Mouse (Mus musculus): ENCODE results near the gene Zdhhc4.
A peak's percentile ranks its signal among the peaks of the same experiment; 100 is the strongest.

Zdhhc4 gene

DNA sequence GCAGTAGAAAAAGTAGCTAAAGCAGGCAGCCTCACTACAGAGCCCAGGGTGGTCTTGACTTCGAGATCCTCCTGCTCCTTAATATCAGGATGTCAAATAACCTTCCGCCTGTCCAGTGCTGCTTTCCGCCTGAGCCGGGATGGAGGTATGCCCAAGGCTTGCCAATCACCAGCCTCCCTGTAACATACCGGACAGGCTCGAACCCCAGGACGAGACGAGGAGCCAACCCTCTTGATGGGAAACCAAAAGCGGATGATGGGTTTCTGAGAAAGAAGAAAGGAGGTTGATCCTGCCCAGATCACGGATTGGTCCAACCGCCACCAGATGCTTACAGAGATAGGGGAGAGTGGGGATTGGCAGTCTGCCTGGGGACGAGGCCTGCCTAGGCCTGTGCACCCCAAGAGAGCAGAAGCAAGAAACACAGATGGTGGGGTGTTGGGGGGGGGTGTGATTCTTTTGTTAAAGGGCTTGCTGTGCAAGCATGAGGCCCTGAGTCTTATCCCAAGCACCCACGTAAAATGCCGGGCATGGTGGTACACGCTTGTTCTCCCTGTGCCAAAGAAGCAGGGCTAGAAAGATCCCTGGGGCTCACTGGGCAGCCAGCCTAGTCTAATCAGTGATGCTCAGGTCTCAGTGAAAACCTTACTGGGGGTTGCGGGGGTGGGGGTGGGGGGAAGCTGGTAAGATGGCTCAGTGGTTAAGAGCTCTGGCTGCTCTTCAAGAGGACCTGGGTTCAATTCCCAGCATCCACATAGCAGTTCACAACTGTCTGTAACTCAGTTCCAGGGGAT is 56.3 kb downstream of the Zdhhc4 start:
- no peak for DNase-seq (ENCODE audit: low spot score)

DNA sequence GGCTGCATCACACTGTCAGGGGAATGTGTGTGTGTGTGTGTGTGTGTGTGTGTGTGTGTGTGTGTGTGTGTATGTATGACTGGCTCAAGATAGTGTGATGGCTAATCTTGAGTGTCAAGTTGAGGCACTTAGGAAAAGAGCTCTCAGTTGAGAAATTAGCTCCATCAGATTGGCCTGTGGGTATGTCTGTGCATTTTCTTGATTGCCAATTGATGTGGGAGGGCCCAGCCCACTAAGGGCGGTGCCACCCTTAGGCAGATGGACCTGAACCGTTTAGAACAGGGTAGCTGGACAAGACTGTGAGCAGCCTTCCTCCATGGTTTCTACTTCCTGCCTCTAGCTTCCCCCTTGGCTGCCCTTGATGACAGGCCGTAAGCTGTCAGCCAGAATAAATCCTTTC is 56.9 kb downstream of the Zdhhc4 start:
- no peak for DNase-seq (ENCODE audit: low spot score)

DNA sequence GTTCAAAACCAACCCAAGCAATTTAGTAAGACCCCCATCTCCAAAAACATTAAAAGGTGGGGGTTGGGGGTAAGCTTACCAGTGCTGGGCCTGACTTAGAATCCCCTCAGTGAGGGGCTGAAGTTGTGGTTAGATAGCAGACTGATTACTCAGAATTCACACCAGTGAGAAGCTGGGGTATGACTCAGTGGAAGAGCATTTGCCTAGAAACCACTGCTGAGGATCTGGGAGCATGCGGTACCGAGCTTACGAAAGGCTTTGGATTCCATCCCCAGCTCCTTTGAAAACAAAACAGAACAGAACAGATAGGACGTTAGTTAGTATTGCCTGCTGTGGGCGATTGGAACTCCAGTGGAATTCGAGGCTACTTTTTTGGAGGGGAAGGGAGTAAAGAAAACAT is 57.4 kb downstream of the Zdhhc4 start:
- DNase-seq (ENCODE audit: low spot score) = no peak

DNA sequence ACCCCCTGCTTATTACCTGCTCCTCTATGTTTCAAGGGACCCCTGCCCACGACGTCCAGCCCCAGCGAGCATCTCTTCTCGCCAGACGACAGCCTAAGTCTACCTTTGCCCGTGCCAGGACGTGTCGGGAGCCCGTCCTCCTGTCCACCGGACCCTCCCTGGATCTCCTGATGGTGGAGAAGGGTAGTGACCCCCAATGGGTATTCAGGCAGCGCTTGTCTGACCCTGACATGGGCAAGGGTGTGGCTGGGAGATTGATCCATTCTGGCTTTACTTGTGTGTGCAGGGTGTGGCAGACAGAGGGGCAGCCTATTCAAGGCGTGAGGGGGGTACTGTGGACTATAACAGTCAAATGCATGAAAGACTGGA is 58.9 kb downstream of the Zdhhc4 start:
- no peak for DNase-seq (ENCODE audit: low spot score)

DNA sequence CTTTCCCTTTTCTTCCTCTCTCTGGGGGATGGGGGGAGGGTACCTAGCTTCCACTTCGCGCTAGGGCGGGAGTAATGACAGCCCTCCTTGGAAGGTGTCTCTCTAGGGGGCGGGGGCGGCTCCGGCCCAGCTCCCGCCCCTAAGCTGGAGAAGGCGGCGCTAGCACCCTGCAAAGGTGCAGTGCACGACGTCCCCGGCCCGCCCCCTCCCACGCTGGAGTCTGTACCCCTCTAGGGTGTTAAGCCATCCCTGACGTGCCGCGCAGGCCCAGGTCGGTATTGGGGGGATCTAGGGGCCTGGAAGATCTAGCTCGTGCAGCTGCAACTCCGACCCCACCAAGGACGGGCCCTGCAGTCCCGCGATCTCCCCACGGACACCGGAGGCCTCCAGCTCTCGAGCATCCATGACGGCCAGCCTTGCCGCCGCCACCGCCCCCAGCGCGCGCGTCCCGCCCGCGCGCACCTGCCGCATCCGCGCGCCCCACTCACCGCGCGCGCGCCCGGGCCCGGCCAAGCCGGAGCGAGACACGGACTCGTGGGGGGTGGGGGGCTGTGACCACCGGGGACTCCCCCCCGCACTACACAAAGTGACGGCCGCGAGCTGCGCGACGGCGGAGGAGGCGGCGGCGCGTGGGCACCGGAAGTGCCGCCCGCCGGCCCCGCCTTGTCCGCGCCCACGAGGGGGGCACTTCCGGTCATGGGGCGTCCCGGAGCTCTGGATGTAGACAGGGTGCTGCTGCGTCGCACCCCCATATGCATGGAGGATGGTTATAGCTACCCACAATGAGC is 59.5 kb downstream of the Zdhhc4 start, which contains the start of gene Zfp316:
TSS of gene Zfp316 (minus strand) at position 660 of the 788 bp plus-strand sequence.
- peak; percentile 74 for DNase-seq (ENCODE audit: low spot score)

DNA sequence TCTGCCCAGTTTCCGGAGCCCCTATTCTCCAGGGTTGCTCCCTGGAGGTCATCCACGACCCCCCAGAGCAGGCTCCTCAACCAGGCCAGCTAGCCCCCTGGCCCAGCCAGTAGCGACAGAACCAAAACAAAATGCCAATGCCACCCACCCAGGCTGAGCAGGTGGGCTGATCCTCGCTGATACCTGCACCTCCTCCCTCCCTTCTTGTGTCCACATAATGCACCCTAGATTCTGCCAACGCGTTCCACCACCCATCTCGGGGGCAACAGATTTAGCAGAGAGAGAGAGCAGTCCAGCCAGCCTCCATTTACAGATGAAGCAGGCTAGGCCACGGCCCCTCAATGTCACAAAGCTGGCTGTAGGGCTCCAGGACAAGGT is 60.1 kb downstream of the Zdhhc4 start:
- no peak for DNase-seq (ENCODE audit: low spot score)

DNA sequence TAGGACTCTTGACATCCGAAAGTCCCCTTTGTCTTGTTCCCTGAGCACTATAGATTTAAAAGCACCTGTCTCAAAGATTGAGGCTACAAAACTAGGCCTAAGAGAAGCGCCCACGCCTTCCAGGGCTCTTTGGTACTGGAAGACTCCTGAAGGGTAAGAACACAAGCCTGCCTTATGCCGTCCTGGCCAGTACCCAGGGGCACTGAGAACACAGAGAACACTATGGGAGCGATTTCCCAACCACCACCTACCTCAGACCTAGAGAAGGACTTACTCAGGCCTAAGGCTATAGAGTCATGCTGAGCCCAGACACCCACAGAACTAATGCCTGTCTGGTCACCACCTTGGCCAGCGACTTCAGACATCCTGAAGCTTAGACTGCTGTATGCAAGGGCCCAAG is 62.3 kb downstream of the Zdhhc4 start:
- DNase-seq (ENCODE audit: low spot score) = no peak
